Mouse (Mus musculus) hindbrain, embryonic 15.5 days (tissue): ENCODE measurements at regions not wholly inside any gene's neighbourhood (a gene's known extent, or its start where the extent isn't known, plus 50 kb on each side); places are given as distances from the start of the nearest gene placed in this dataset.

Experiments
- ATAC-seq: fragments of 200-750 bp; cut with Nextera tagmentation; 2 replicates; pipeline ENCODE4 v1.8.0; 2017; ENCODE audit warnings: low read depth, moderate number of reproducible peaks, moderate TSS enrichment; ENCODE audit not compliant: low FRiP score
- H3K27ac ChIP-seq: fragments of 300-500 bp; sonication (generic); replicated peaks from 2 replicates; pipeline ENCODE4 v1.5.1; 2015; ENCODE audit warnings: mild to moderate bottlenecking, inconsistent platforms
- H3K27me3 ChIP-seq: fragments of 300-500 bp; sonication (generic); 2 replicates; pipeline ENCODE4 v1.6.1; 2015; ENCODE audit warnings: control low read depth, inconsistent platforms
- H3K36me3 ChIP-seq: fragments of 300-500 bp; sonication (generic); 2 replicates; pipeline ENCODE4 v1.6.1; 2015; ENCODE audit warnings: control low read depth, inconsistent platforms
- H3K4me1 ChIP-seq: fragments of 300-500 bp; sonication (generic); replicated peaks from 2 replicates; pipeline ENCODE4 v1.6.1; 2015; ENCODE audit warnings: control low read depth, inconsistent platforms
- H3K4me2 ChIP-seq: fragments of 300-500 bp; sonication (generic); 2 replicates; pipeline ENCODE4 v1.6.1; 2015; ENCODE audit warnings: moderate library complexity, mild to moderate bottlenecking, inconsistent platforms
- H3K4me3 ChIP-seq: fragments of 300-500 bp; sonication (generic); 2 replicates; pipeline ENCODE4 v1.5.1; 2015; ENCODE audit warnings: mild to moderate bottlenecking, inconsistent platforms
- H3K9ac ChIP-seq: fragments of 300-500 bp; sonication (generic); 2 replicates; pipeline ENCODE4 v1.6.1; 2015; ENCODE audit warnings: inconsistent platforms
- H3K9me3 ChIP-seq: fragments of 300-500 bp; sonication (generic); 2 replicates; pipeline ENCODE4 v1.6.1; 2016; ENCODE audit warnings: control low read depth, inconsistent platforms
- WGBS: fragments of 180-500 bp; shearing (Covaris S2); methylation state at CpG from one replicate; pipeline ENCODE4 v1.1.7; 2015; 5-methylcytosine and 5-hydroxymethylcytosine counted together

DNA sequence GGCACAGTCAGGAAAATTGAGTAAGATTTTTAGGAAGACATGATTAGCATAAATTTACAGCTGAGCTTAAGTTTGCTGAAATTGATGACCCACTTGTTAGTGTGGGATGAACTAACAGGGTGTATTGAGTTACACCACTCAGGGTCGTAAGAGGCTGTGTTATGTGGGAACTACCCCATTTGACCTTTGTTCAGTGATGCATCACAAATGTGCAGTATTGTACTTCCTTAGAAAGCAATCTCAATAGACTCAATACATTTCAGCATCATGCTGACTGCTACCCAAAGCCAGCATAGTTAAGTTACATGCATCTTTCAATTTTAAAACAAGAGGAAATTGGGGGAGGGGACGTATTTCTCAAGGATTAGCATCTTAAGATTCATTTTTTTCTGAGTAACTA lies 80.4 kb upstream of the Speer4f2 start:
- 6% methylated on average over 2 of the region's 2 CpGs for WGBS
- H3K27me3 ChIP-seq, result no peaks in the 10 kb centered on the region
- no peak for ATAC-seq

DNA sequence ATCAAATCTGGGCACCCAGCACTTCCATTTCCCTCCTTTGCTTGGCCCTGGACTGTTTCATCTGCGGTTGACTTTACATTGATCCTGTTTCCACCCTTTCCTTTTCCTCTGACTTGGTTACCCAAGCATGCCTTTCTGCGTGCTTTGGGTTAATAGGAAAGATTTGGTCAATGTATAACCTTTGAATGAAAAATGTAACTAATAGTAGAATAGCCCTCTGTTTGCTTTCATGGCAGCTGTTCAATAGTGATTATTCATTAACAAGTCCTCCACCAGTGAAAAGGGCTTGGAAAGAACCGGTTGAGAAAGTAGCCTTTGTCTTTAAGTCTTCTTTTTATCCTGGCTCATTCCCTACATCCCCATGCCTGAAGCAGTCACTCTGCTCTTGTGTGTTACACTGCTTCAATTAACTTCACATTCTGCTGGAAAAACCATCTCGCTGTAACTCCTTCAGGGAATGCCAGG lies 76.4 kb upstream of the Speer4f2 start:
- WGBS, result 27% methylated on average over 4 of the region's 4 CpGs
- H3K4me1 ChIP-seq, result no peaks in the 10 kb centered on the region
- no peaks in the 10 kb centered on the region for H3K27me3 ChIP-seq
- H3K4me2 ChIP-seq, result no peak overlapping the region
- H3K36me3 ChIP-seq, result no peaks in the 10 kb centered on the region
- no peak overlapping the region for H3K4me3 ChIP-seq
- ATAC-seq, result no peak
- no peak overlapping the region for H3K27ac ChIP-seq
- H3K9ac ChIP-seq, result no peak overlapping the region
- no peaks in the 10 kb centered on the region for H3K9me3 ChIP-seq

More for the DNA sequence above, 80.4 kb upstream of the Speer4f2 start:
- Histone ChIP-seq H3K9me3 (no peaks in the 10 kb centered on the region), H3K4me2 (no peak overlapping the region), H3K36me3 (no peaks in the 10 kb centered on the region), H3K4me1 (no peaks in the 10 kb centered on the region), H3K4me3 (no peak overlapping the region), H3K27ac (no peak overlapping the region), H3K9ac (no peak overlapping the region)

DNA sequence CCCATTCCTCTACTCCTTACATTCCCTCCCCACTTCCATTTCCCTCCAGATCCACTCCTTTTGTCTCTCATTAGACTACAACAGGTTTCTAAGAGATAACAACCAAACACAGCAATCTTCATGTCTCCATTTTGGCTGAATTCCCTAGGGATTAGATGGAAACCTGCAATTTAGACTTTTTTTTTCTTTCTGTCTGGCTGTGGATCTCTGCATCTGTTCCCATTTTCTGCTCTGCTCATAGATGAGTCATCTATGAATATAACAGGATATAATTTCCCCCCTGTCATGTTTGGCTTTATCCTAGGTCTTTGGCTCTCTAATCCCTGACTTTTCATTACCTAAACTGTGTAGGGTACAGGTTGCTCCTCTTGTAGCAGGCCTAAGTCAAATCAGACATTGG lies 73.1 kb upstream of the Speer4f2 start:
- H3K27me3 ChIP-seq, result no peaks in the 10 kb centered on the region
- no peak overlapping the region for H3K27ac ChIP-seq
- no peaks in the 10 kb centered on the region for H3K4me1 ChIP-seq
- H3K4me3 ChIP-seq, result no peak overlapping the region
- H3K9ac ChIP-seq, result no peak overlapping the region
- no peak for ATAC-seq
- no peaks in the 10 kb centered on the region for H3K36me3 ChIP-seq
- no peak overlapping the region for H3K4me2 ChIP-seq
- H3K9me3 ChIP-seq, result no peaks in the 10 kb centered on the region

DNA sequence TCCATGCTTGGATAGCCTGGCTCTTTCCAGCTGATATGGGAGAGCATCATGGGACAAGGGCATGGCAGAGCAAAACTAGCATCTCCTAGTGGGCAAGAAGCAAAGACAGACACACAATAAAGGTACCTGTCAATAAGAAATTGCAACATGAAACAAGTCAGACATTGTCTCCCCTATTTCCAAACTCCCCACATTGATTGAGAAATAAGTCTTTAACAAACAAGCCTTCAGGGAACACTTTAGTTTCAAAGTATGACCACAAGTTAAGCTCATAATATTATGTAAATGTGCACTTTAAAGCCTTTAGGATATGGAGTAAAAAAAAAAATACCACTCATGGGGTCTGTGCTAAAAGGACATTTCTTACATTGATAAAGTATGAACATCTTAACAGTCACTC lies 51.5 kb upstream of the Speer4f2 start:
- Histone ChIP-seq H3K9ac (no peak overlapping the region), H3K4me3 (no peak overlapping the region), H3K27me3 (no peaks in the 10 kb centered on the region), H3K9me3 (no peaks in the 10 kb centered on the region), H3K4me1 (no peaks in the 10 kb centered on the region), H3K27ac (no peak overlapping the region), H3K36me3 (no peaks in the 10 kb centered on the region), H3K4me2 (no peak overlapping the region)
- no peak for ATAC-seq
